Mouse (Mus musculus) cortical plate, adult 2 months (tissue): ENCODE data around the gene Pcbp1.

Source experiments
- CTCF ChIP-seq: fragments of 200-500 bp; IDR thresholded peaks from 2 replicates; pipeline ENCODE4 v1.5.1; 2011; ENCODE audit warnings: mild to moderate bottlenecking, control low read depth, low read length; ENCODE audit not compliant: insufficient read depth; ENCODE audit errors: extremely low read depth
- POLR2A ChIP-seq: fragments of 200-500 bp; IDR thresholded peaks from 2 replicates; pipeline ENCODE4 v1.6.1; 2011; ENCODE audit warnings: mild to moderate bottlenecking, low read length, control low read depth; ENCODE audit not compliant: insufficient read depth; ENCODE audit errors: extremely low read depth

GRCm38 (mm10) chr6:86543060-86543459 is 16.9 kb upstream of the Pcbp1 start:
- TF ChIP-seq POLR2A (no peak), CTCF (no peak)
